Mouse (Mus musculus) intestine, embryonic 14.5 days (tissue): ENCODE measurements around the gene Bahcc1. TPM values are rescaled to one million over a fixed set of nuclear protein-coding genes. Genes with fewer than 3 reads are reported as not detected.
A peak's percentile ranks its signal among the peaks of the same experiment; 100 is the strongest.

Source experiments
- ATAC-seq: fragments of 200-750 bp; cut with Nextera tagmentation; replicated peaks from 2 replicates; pipeline ENCODE4 v1.8.0; 2017; ENCODE audit warnings: low read depth, moderate number of reproducible peaks, moderate TSS enrichment, moderate library complexity; ENCODE audit not compliant: low FRiP score, low TSS enrichment
- DNase-seq: peaks from one replicate; pipeline ENCODE4 v3.0.0-alpha.2; 2018; ENCODE audit warnings: low spot score
- H3K27ac ChIP-seq: fragments of 300-500 bp; sonication (generic); 2 replicates; pipeline ENCODE4 v1.5.1; 2014; ENCODE audit warnings: low read depth, mild to moderate bottlenecking, control low read depth
- H3K27me3 ChIP-seq: fragments of 300-500 bp; sonication (generic); replicated peaks from 2 replicates; pipeline ENCODE4 v1.6.1; 2014; ENCODE audit warnings: low read length, control low read depth; ENCODE audit not compliant: control insufficient read depth, insufficient read depth
- H3K36me3 ChIP-seq: fragments of 300-500 bp; sonication (generic); 2 replicates; pipeline ENCODE4 v1.6.1; 2014; ENCODE audit warnings: low read length, control low read depth; ENCODE audit not compliant: control insufficient read depth, insufficient read depth
- H3K4me1 ChIP-seq: fragments of 300-500 bp; sonication (generic); replicated peaks from 2 replicates; pipeline ENCODE4 v1.6.1; 2014; ENCODE audit warnings: low read length, control low read depth, mixed read lengths; ENCODE audit not compliant: control insufficient read depth, insufficient read depth
- H3K4me2 ChIP-seq: fragments of 300-500 bp; sonication (generic); 2 replicates; pipeline ENCODE4 v1.6.1; 2014; ENCODE audit warnings: low read length
- H3K4me3 ChIP-seq: fragments of 300-500 bp; sonication (generic); 2 replicates; pipeline ENCODE4 v1.5.1; 2014; ENCODE audit warnings: low read depth, low read length, control low read depth, mixed read lengths
- H3K9ac ChIP-seq: fragments of 300-500 bp; sonication (generic); 2 replicates; pipeline ENCODE4 v1.6.1; 2014; ENCODE audit warnings: mild to moderate bottlenecking, low read length
- H3K9me3 ChIP-seq: fragments of 300-500 bp; sonication (generic); 2 replicates; pipeline ENCODE4 v1.6.1; 2016; ENCODE audit warnings: low read length, control low read depth; ENCODE audit not compliant: control insufficient read depth
- WGBS: fragments of 180-500 bp; shearing (Covaris S2); extraction: QIAGEN DNeasy Blood & Tissue Kit; methylation state at CpG from one replicate; pipeline ENCODE4 v1.1.7; 2014; 5-methylcytosine and 5-hydroxymethylcytosine counted together
- polyA plus RNA-seq: library from polyadenylated mRNA; unstranded; fragments of >200 nt; fragmentation: Nextera tagmentation; extraction: Ambion mirVana; gene quantifications from 2 replicates; pipeline ENCODE4 v1.2.1, GENCODE M21; 2014

The Bahcc1 gene
- polyA plus RNA-seq, 1 experiment from 2014 or later = 12.7 TPM

GRCm38 (mm10) chr11:120237166-120238131 lies 4.7 kb downstream of the Bahcc1 start:
- H3K4me2 ChIP-seq = peak overlapping the region; percentile 99
- H3K9me3 ChIP-seq = no peaks in the 10 kb centered on the region
- no peaks in the 10 kb centered on the region for H3K36me3 ChIP-seq
- peak overlapping the region; percentile 58 for H3K4me3 ChIP-seq
- H3K4me1 ChIP-seq = peaks cover 48% of the 10 kb centered on the region
- ATAC-seq (no peak), DNase-seq (peak; percentile 89)
- H3K27me3 ChIP-seq = no peaks in the 10 kb centered on the region
- H3K27ac ChIP-seq = peak overlapping the region; percentile 90
- WGBS = under 1% methylated on average over 89 of the region's 89 CpGs
- peak overlapping the region; percentile 97 for H3K9ac ChIP-seq

DNA sequence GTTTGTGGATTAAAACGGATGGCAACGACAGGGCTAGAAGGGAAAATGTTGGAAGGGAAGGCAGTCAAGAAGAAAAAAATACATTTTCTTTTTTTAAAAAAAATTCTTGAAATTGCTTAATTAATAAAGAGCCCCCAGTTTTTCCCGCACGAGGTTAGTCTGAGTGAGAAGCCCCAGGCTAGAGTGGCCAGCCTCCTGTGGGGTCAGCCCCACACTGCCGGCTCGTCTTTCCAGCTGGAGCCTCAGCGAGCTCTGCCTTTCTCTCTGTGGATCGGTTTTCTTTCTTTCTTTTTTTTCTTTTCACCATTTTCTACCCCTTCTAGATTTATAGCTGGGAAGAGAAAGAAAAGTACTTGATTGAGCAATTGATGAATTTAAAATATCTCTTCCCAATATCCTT lies 5.6 kb downstream of the Bahcc1 start:
- 24% methylated on average over 8 of the region's 8 CpGs for WGBS

GRCm38 (mm10) chr11:120238751-120239359 lies 6.1 kb downstream of the Bahcc1 start:
- Histone ChIP-seq H3K36me3 (no peaks in the 10 kb centered on the region), H3K4me2 (peak overlapping the region; percentile 99), H3K27ac (peak overlapping the region; percentile 83), H3K27me3 (no peaks in the 10 kb centered on the region), H3K4me1 (peaks cover 62% of the 10 kb centered on the region), H3K4me3 (peak overlapping the region; percentile 58), H3K9me3 (no peaks in the 10 kb centered on the region), H3K9ac (peak overlapping the region; percentile 97)
- WGBS = 21% methylated on average over 8 of the region's 8 CpGs
- DNase-seq (peak; percentile 77), ATAC-seq (no peak)

More for the DNA sequence above, 5.6 kb downstream of the Bahcc1 start:
- H3K4me1 ChIP-seq = peaks cover 56% of the 10 kb centered on the region
- peak overlapping the region; percentile 83 for H3K27ac ChIP-seq
- H3K36me3 ChIP-seq = no peaks in the 10 kb centered on the region
- ATAC-seq = no peak
- peak overlapping the region; percentile 58 for H3K4me3 ChIP-seq
- peak overlapping the region; percentile 97 for H3K9ac ChIP-seq
- H3K4me2 ChIP-seq = peak overlapping the region; percentile 99
- no peaks in the 10 kb centered on the region for H3K27me3 ChIP-seq
- peak; percentile 77 for DNase-seq
- no peaks in the 10 kb centered on the region for H3K9me3 ChIP-seq

DNA sequence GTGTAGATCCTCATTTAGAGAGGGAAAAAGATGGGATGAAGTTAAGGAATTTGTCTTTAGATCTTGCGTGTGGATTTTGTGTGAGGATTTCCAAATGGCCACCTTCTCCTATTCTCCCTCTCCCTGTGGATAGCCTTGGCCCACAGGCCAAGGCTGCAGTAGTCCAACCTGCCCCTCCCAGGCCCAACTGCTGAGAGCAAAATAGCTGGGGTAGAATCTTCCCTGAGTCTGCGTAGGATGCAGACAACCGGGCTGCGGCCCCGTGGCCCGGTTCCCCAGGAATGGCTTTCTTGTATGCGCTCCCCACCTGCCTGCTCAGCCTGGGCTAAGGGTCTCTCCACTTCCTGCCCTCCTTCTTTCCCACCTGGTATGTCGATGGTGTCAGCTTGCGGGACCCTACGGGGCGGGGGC lies 6.8 kb downstream of the Bahcc1 start:
- Histone ChIP-seq H3K27ac (peak overlapping the region; percentile 83), H3K4me3 (peak overlapping the region; percentile 20), H3K4me2 (peak overlapping the region; percentile 99), H3K36me3 (no peaks in the 10 kb centered on the region), H3K9me3 (no peaks in the 10 kb centered on the region), H3K4me1 (peaks cover 68% of the 10 kb centered on the region), H3K9ac (peak overlapping the region; percentile 44), H3K27me3 (no peaks in the 10 kb centered on the region)
- DNase-seq (no peak), ATAC-seq (no peak)
- 12% methylated on average over 11 of the region's 11 CpGs for WGBS

DNA sequence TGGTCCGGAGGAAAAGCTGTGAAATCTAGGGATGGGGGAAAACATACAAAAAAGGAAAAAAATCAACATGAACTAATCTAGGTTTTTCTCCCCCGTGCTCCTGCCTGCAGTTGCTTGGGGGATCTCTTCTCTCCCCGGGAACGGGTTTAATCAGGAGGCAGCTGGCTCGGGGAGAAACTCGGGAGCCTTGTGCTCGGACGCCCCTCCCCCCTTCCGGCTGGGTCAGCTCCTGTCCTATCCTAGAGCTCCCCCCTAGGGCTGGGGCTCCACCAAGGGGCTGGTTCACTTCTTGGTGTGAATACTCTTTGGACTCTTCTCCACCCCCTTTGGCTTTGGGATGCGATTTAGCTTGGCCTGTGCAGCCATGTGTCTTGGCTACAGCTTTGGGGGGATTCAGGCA lies 7.5 kb downstream of the Bahcc1 start:
- H3K9ac ChIP-seq = peak overlapping the region; percentile 44
- peak overlapping the region; percentile 83 for H3K27ac ChIP-seq
- peak; percentile 93 for DNase-seq
- peak overlapping the region; percentile 99 for H3K4me2 ChIP-seq
- ATAC-seq = peak; percentile 44
- peak overlapping the region; percentile 20 for H3K4me3 ChIP-seq
- H3K36me3 ChIP-seq = no peaks in the 10 kb centered on the region
- peaks cover 68% of the 10 kb centered on the region for H3K4me1 ChIP-seq
- H3K9me3 ChIP-seq = no peaks in the 10 kb centered on the region
- no peaks in the 10 kb centered on the region for H3K27me3 ChIP-seq
- 0% methylated on average over 10 of the region's 10 CpGs for WGBS

GRCm38 (mm10) chr11:120240941-120241890 lies 8.5 kb downstream of the Bahcc1 start:
- H3K36me3 ChIP-seq = no peaks in the 10 kb centered on the region
- H3K4me3 ChIP-seq = peak overlapping the region; percentile 8; the same call in 1 of the 2 replicates
- peak; percentile 80 for DNase-seq
- peak overlapping the region; percentile 99 for H3K4me2 ChIP-seq
- 14% methylated on average over 29 of the region's 29 CpGs for WGBS
- no peaks in the 10 kb centered on the region for H3K27me3 ChIP-seq
- H3K9me3 ChIP-seq = no peaks in the 10 kb centered on the region
- H3K4me1 ChIP-seq = peaks cover 68% of the 10 kb centered on the region
- peak overlapping the region; percentile 83 for H3K27ac ChIP-seq
- H3K9ac ChIP-seq = peak overlapping the region; percentile 44
- no peak for ATAC-seq

GRCm38 (mm10) chr11:120241981-120242725 lies 9.4 kb downstream of the Bahcc1 start:
- Histone ChIP-seq H3K36me3 (no peaks in the 10 kb centered on the region), H3K9me3 (no peaks in the 10 kb centered on the region), H3K9ac (no peak overlapping the region), H3K4me3 (no peak overlapping the region), H3K27me3 (no peaks in the 10 kb centered on the region), H3K4me1 (peaks cover 68% of the 10 kb centered on the region), H3K27ac (peak overlapping the region; percentile 39; the same call in 1 of the 2 replicates), H3K4me2 (peak overlapping the region; percentile 99)
- no peak for DNase-seq
- WGBS = 57% methylated on average over 6 of the region's 6 CpGs
- no peak for ATAC-seq
